In genomic region chr7:28436271-28436904, GRCm38 (mm10) we compare ENCODE assay signal across 8 mouse cellular contexts. TPM values are rescaled to one million over a fixed set of nuclear protein-coding genes. Genes with fewer than 3 reads are reported as not detected.
DNase-seq lines count a peak whose midpoint lies in the region; ATAC-seq and TF ChIP-seq lines count a peak whose summit lies in the region.

No protein-coding gene starts in this region.

- peak; percentile 75 for TF ChIP-seq CTCF in lung, postnatal 0 days (IDR thresholded peaks at IDR 0.05)

- H3K4me2 ChIP-seq in lung, postnatal 0 days (replicated peaks; ENCODE audit: low read depth, low read length), result peak overlapping the region; percentile 89

- ATAC-seq in frontal cortex, adult (ENCODE audit: low TSS enrichment), result peak; percentile 97
- peak; percentile 98 for ATAC-seq in lung, postnatal 0 days

- H3K4me1 ChIP-seq in hindbrain, embryonic 10.5 days (replicated peaks), result peaks cover 42% of the 10 kb centered on the region
- peaks cover 19% of the 10 kb centered on the region; the same call in 1 of the 2 replicates for H3K4me1 ChIP-seq in lung, postnatal 0 days (ENCODE audit: insufficient read depth, low read depth, low read length)

- no peak for TF ChIP-seq EP300 in lung, postnatal 0 days (IDR thresholded peaks at IDR 0.05)

- H3K9ac ChIP-seq in lung, postnatal 0 days (replicated peaks; ENCODE audit: low read depth), result peak overlapping the region; percentile 87

- under 1% methylated on average over 49 of the region's 64 CpGs for WGBS in hindbrain, embryonic 10.5 days
- WGBS in lung, postnatal 0 days, result 0% methylated on average over 26 of the region's 64 CpGs

- H3K27ac ChIP-seq in hindbrain, embryonic 10.5 days, result peak overlapping the region; percentile 90
- peak overlapping the region; percentile 94 for H3K27ac ChIP-seq in lung, postnatal 0 days (ENCODE audit: low read length)

- H3K27me3 ChIP-seq in hindbrain, embryonic 10.5 days (ENCODE audit: insufficient read depth, poor library complexity, severe bottlenecking), result no peaks in the 10 kb centered on the region
- H3K27me3 ChIP-seq in lung, postnatal 0 days (replicated peaks; ENCODE audit: insufficient read depth, low read length), result no peaks in the 10 kb centered on the region

- H3K9me3 ChIP-seq in hindbrain, embryonic 10.5 days, result no peaks in the 10 kb centered on the region
- no peaks in the 10 kb centered on the region for H3K9me3 ChIP-seq in lung, postnatal 0 days (ENCODE audit: low read length)

- DNase-seq in MN1 (ENCODE audit: low spot score), result peak; percentile 99
- DNase-seq in cerebellum, adult 9-10 months, result peak; percentile 100
- peak; percentile 100 for DNase-seq in hindbrain, embryonic 10.5 days (ENCODE audit: low spot score)
- peak; percentile 100 for DNase-seq in layer of hippocampus, adult 9-11 months
- DNase-seq in lung, postnatal 0 days (ENCODE audit: low spot score), result peak; percentile 100
- DNase-seq in ovary, postnatal 14 days (ENCODE audit: low spot score), result peak; percentile 99
- DNase-seq in thymus, postnatal 14 days, result peak; percentile 100

- peak overlapping the region; percentile 96 for H3K4me3 ChIP-seq in hindbrain, embryonic 10.5 days
- H3K4me3 ChIP-seq in lung, postnatal 0 days (ENCODE audit: low read depth, low read length), result peak overlapping the region; percentile 77

- peaks cover 26% of the 10 kb centered on the region for H3K36me3 ChIP-seq in hindbrain, embryonic 10.5 days
- H3K36me3 ChIP-seq in lung, postnatal 0 days (ENCODE audit: insufficient read depth, low read length), result no peaks in the 10 kb centered on the region

RNA-seq across cellular contexts. Expression of gene Gmfg, which starts 0.9 kb away (rescaled TPM):
- 6.7 and 7.1 TPM in 2 replicates for polyA plus RNA-seq in hindbrain, embryonic 10.5 days (2016; fragmentation: Nextera tagmentation; extraction: Ambion mirVana)
- 81.0 and 83.1 TPM in 2 replicates for polyA plus RNA-seq in lung, postnatal 0 days (2015; fragmentation: Nextera tagmentation; extraction: Ambion mirVana)

RNA-seq across cellular contexts. Expression of gene Lrfn1, which starts 15.4 kb away (rescaled TPM):
- 4.4 and 5.2 TPM in 2 replicates for polyA plus RNA-seq in hindbrain, embryonic 10.5 days (2016; fragmentation: Nextera tagmentation; extraction: Ambion mirVana)
- 0.97 and 1.4 TPM in 2 replicates for polyA plus RNA-seq in lung, postnatal 0 days (2015; fragmentation: Nextera tagmentation; extraction: Ambion mirVana)

RNA-seq across cellular contexts. Expression of gene Paf1, which starts 43.6 kb away (rescaled TPM):
- 83.2 and 85.4 TPM in 2 replicates for polyA plus RNA-seq in hindbrain, embryonic 10.5 days (2016; fragmentation: Nextera tagmentation; extraction: Ambion mirVana)
- polyA plus RNA-seq in lung, postnatal 0 days (2015; fragmentation: Nextera tagmentation; extraction: Ambion mirVana), result 49.1 and 55.0 TPM in 2 replicates

RNA-seq across cellular contexts. Expression of gene Med29, which starts 43.9 kb away (rescaled TPM):
- 62.9 and 65.0 TPM in 2 replicates for polyA plus RNA-seq in hindbrain, embryonic 10.5 days (2016; fragmentation: Nextera tagmentation; extraction: Ambion mirVana)
- polyA plus RNA-seq in lung, postnatal 0 days (2015; fragmentation: Nextera tagmentation; extraction: Ambion mirVana), result 29.9 and 30.2 TPM in 2 replicates

RNA-seq across cellular contexts. Expression of gene Zfp36, which starts 56.3 kb away (rescaled TPM):
- polyA plus RNA-seq in hindbrain, embryonic 10.5 days (2016; fragmentation: Nextera tagmentation; extraction: Ambion mirVana), result 5.3 and 5.8 TPM in 2 replicates
- 48.3 and 55.7 TPM in 2 replicates for polyA plus RNA-seq in lung, postnatal 0 days (2015; fragmentation: Nextera tagmentation; extraction: Ambion mirVana)

Comparison
In these comparisons a context has a peak if more than half of its experiments do, and no peak if none do; other contexts are left out.
1. Peak in every context shown above with its lines: DNase-seq, ATAC-seq, H3K4me3 ChIP-seq and H3K27ac ChIP-seq.
2. RNA of gene Gmfg, which starts 0.9 kb away (polyA plus RNA-seq): 81.0 to 83.1 TPM in lung, postnatal 0 days; 6.7 to 7.1 TPM in hindbrain, embryonic 10.5 days; every median in the first group is over 10 times any median in the second.